Mouse (Mus musculus): ENCODE measurements at regions not wholly inside any gene's neighbourhood (a gene's known extent, or its start where the extent isn't known, plus 50 kb on each side); places are given as distances from the start of the nearest gene placed in this dataset.

- Histone ChIP-seq H3K36me3 (replicated peaks; ENCODE audit: control insufficient read depth, insufficient read depth, low read depth, low read length) (no peaks in the 10 kb centered on the region), H3K27me3 (ENCODE audit: control insufficient read depth, insufficient read depth, low read length) (no peaks in the 10 kb centered on the region), H3K4me1 (ENCODE audit: control insufficient read depth, insufficient read depth, low read length) (no peaks in the 10 kb centered on the region), H3K4me3 (ENCODE audit: low read depth, low read length) (no peak overlapping the region), H3K27ac (replicated peaks; ENCODE audit: low read depth, low read length) (no peak overlapping the region), H3K4me2 (ENCODE audit: low read depth, low read length) (no peak overlapping the region), H3K9me3 (replicated peaks; ENCODE audit: control insufficient read depth, low read length) (no peaks in the 10 kb centered on the region), H3K9ac (replicated peaks; ENCODE audit: low read length) (no peak overlapping the region)
- ATAC-seq (replicated peaks; ENCODE audit: insufficient number of reproducible peaks, low FRiP score, low TSS enrichment, low read depth) (no peak), DNase-seq (ENCODE audit: low spot score) (no peak)
- WGBS: 48% methylated on average over 3 of the region's 3 CpGs
Observed at GRCm38 (mm10) chr8:88009878-88010277, 50.5 kb upstream of the Zfp423 start.
